Mouse (Mus musculus) liver, postnatal 0 days (tissue): ENCODE measurements around the gene Comp.

Experiments
- CTCF ChIP-seq: sonication (generic); IDR thresholded peaks from 2 replicates; pipeline ENCODE4 v1.5.1; 2016; ENCODE audit warnings: antibody characterized with exemption, low read depth
- EP300 ChIP-seq: IDR thresholded peaks from 2 replicates; pipeline ENCODE4 v1.6.1; 2016; ENCODE audit warnings: antibody characterized with exemption, low read depth, mild to moderate bottlenecking

DNA sequence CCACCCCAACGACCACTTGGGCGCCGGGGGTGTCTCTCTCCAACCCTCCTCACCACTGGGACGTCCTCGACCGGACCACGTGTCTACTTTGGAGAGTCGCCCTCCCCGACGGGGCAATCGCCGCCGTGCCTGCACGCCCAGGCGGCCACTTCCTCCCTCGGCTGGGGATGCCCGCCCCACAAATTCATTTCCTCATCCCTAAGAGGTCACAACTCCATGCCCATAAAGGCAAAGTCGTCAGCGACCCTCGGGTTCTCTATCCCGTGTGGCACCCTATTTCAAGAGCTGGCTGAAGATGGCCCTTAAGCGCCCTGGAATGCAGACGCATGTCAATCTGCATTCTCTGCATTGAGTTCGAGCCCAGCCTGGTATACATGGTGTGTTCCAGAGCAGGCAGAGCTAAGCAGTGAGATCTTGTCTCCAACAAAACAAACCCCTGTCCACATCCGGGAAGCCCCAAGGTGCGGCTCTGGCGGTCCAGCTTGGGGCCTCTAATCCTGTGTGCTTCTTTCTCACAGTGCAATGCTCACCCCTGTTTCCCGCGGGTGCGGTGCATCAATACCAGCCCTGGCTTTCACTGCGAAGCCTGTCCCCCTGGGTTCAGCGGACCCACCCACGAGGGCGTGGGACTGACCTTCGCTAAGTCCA is 2.0 kb downstream of the Comp start:
- no peak for TF ChIP-seq CTCF
- TF ChIP-seq EP300 = no peak
